Mouse (Mus musculus): ENCODE results near the gene Mylpf. TPM values are rescaled to one million over a fixed set of nuclear protein-coding genes. Genes with fewer than 3 reads are reported as not detected.
A peak's percentile ranks its signal among the peaks of the same experiment; 100 is the strongest.

Mylpf gene
- polyA plus RNA-seq, 1 experiment from 2014 or later, result 0.47 TPM

DNA sequence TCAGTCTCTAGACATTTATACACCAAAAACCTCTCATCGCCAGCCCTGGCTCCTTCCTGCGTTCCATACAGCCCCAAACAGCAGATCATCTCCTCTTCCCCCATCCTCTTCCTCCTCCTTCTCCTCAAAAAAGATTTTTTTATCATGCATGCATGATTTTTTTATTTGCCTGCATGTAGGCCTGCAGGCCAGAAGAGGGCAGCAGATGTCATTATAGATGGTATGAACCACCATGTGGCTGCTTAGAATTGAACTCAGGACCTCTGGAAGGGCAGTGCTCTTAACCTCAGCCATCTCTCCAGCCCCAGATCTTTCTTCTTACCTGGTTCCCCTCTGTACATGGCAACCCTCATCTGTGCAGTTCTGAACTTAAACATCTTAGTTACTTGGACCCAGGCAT is 43.7 kb downstream of the Mylpf start:
- 51% methylated on average over 2 of the region's 2 CpGs for WGBS (ENCODE audit: missing documents)
- Histone ChIP-seq H3K79me2 (ENCODE audit: inconsistent target) (no peaks in the 10 kb centered on the region), H3K36me3 (ENCODE audit: inconsistent target) (no peaks in the 10 kb centered on the region), H3K27ac (no peak overlapping the region), H3K4me3 (ENCODE audit: inconsistent target) (no peak overlapping the region)

- Histone ChIP-seq H3K27ac (no peak overlapping the region), H3K4me3 (ENCODE audit: inconsistent target) (no peak overlapping the region), H3K79me2 (ENCODE audit: inconsistent target) (no peaks in the 10 kb centered on the region), H3K36me3 (ENCODE audit: inconsistent target) (no peaks in the 10 kb centered on the region)
- WGBS (ENCODE audit: missing documents), result 80% methylated on average over 6 of the region's 6 CpGs
These were observed 44.7 kb downstream of the Mylpf start for GRCm38 (mm10) chr7:127253341-127253740.

DNA sequence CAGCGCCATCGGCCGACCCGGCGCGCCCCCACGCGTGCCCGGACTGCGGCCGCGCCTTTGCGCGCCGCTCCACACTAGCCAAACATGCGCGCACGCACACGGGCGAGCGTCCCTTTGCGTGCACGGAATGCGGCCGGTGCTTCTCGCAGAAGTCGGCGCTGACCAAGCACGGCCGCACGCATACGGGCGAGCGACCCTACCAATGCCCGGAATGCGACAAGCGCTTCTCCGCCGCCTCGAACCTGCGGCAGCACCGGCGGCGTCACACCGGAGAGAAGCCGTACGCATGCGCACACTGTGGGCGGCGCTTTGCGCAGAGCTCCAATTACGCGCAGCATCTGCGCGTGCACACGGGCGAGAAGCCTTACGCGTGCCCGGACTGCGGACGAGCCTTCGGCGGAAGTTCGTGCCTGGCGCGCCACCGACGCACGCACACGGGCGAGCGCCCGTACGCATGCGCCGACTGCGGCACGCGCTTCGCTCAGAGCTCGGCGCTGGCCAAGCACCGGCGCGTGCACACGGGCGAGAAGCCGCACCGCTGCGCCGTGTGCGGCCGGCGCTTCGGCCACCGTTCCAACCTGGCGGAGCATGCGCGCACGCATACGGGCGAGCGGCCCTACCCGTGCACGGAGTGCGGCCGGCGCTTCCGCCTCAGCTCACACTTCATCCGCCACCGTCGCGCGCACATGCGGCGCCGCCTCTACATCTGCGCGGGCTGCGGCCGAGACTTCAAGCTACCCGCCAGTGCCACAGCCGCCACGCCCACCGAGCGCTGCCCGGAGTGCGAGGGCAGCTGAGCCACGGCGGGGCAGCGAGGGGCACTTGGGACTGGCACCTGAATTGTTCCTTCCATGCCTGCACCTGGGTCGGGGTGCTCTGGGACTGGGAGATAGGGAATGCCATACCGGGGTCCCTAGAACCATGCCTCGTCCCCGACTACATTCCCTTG is 45.4 kb downstream of the Mylpf start:
- Histone ChIP-seq H3K36me3 (ENCODE audit: inconsistent target) (no peaks in the 10 kb centered on the region), H3K4me3 (ENCODE audit: inconsistent target) (peak overlapping the region; percentile 15; the same call in 1 of the 2 replicates), H3K79me2 (ENCODE audit: inconsistent target) (no peaks in the 10 kb centered on the region), H3K27ac (no peak overlapping the region; the same call in 1 of the 2 replicates)
- WGBS (ENCODE audit: missing documents), result under 1% methylated on average over 115 of the region's 136 CpGs

DNA sequence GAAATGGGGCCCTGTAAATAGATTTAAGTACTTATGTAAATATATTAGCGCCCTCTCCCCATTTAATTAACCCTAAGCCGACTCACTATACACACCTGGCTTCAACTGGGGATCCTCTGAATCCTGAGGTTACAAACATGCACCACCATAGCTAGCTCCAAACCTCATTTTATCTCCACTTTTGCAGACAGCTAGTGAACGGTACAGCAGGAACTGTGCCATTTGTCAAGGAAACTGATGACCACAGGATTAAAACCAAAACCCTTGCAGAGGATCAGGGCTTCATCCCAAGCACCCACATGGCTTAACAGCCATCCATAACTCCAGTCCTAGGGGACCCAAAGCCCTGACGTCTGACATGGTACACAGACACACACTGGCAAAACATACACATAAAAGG is 46.3 kb downstream of the Mylpf start:
- Histone ChIP-seq H3K36me3 (ENCODE audit: inconsistent target) (no peaks in the 10 kb centered on the region), H3K79me2 (ENCODE audit: inconsistent target) (no peaks in the 10 kb centered on the region), H3K4me3 (ENCODE audit: inconsistent target) (no peak overlapping the region), H3K27ac (no peak overlapping the region)
- WGBS (ENCODE audit: missing documents), result 21% methylated on average over 4 of the region's 4 CpGs

DNA sequence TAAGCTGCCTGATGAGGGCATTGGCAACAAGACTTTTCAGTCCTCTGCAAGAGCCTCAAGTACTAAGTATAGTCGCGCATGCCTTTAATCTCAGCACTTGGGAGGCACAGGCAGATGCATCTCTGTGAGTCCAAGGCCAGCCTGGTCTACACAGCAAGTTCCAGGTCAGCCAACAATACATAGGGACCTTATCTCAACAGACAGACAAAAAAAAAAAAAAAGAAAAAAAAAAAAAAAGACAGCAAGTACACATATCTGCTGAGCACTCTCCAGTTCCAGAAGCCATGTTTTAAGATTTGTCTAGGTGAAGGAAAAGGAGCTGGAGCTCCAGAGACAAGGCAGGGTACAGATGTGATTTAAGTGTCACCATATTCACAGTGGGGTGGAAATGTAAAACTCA is 47.3 kb downstream of the Mylpf start:
- no peak overlapping the region for H3K4me3 ChIP-seq (ENCODE audit: inconsistent target)
- 96% methylated on average over 2 of the region's 2 CpGs for WGBS (ENCODE audit: missing documents)
- no peak overlapping the region for H3K27ac ChIP-seq
- H3K36me3 ChIP-seq (ENCODE audit: inconsistent target), result no peaks in the 10 kb centered on the region
- no peaks in the 10 kb centered on the region for H3K79me2 ChIP-seq (ENCODE audit: inconsistent target)

- Histone ChIP-seq H3K4me3 (ENCODE audit: inconsistent target) (no peak overlapping the region), H3K36me3 (ENCODE audit: inconsistent target) (no peaks in the 10 kb centered on the region), H3K79me2 (ENCODE audit: inconsistent target) (no peaks in the 10 kb centered on the region), H3K27ac (peak overlapping the region; percentile 8; the same call in 1 of the 2 replicates)
- 54% methylated on average over 4 of the region's 5 CpGs for WGBS (ENCODE audit: missing documents)
These were observed 47.8 kb downstream of the Mylpf start for GRCm38 (mm10) chr7:127256518-127256917.

- Histone ChIP-seq H3K4me3 (ENCODE audit: inconsistent target) (no peak overlapping the region), H3K79me2 (ENCODE audit: inconsistent target) (no peaks in the 10 kb centered on the region), H3K36me3 (ENCODE audit: inconsistent target) (no peaks in the 10 kb centered on the region), H3K27ac (no peak overlapping the region)
- 82% methylated on average over 8 of the region's 8 CpGs for WGBS (ENCODE audit: missing documents)
These were observed 50.7 kb downstream of the Mylpf start for GRCm38 (mm10) chr7:127259186-127259905.

DNA sequence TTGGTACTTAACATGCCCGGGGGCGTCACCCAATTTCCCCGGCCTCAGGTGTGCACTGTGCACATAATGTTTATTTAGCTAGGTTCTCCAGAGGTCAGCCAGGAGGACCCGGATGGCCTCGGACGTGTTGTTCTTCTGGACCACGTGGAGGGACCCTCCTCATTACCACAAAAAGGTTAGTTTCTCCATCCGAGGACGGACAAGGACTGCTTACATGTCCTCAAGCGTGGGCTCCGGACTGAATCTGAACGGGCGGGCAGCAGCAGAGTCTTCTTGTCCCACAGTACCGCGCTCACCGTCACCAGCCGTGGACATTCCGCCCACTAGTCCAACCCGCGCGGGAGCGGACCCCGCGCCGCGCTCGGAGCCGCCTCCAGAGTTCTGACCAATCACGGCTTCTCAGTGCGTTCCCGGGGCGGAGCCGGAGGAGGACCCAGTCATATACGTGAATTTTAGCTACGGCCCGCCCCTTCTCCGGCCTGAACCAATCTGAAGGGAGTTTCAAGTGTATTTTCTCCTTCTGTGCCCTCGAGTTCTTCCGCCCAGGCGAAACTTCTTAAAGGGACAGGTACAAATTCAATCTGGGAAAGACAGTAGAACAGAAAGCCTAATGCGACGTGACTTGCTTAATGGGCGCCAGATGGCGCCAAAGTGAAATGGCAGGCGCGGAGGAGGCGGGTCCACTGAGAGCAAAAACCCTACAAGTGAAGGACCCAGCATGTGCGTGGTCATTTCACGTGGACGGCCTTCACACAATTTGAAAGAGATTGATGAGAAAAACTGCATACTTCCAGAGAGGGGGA is 51.8 kb downstream of the Mylpf start, which contains the start of gene Dctpp1:
Gene Dctpp1 (minus strand): TSS at position 401 of the 803 bp plus-strand sequence.
- H3K4me3 ChIP-seq (ENCODE audit: inconsistent target), result peak within 1 kb of the TSS; percentile 72
- 1% methylated on average over 50 of the region's 50 CpGs for WGBS (ENCODE audit: missing documents)
- no peaks in the 10 kb centered on the region for H3K79me2 ChIP-seq (ENCODE audit: inconsistent target)
- H3K36me3 ChIP-seq (ENCODE audit: inconsistent target), result no peaks in the 10 kb centered on the region
- 0 out of 2 replicates have a peak within 1 kb of the TSS, but pooled peaks have one; percentile 2 for H3K27ac ChIP-seq

- 93% methylated on average over 10 of the region's 10 CpGs for WGBS (ENCODE audit: missing documents)
These were observed 53.7 kb downstream of the Mylpf start for GRCm38 (mm10) chr7:127262218-127262961.

GRCm38 (mm10) chr7:127263526-127263925 is 54.8 kb downstream of the Mylpf start:
- no peaks in the 10 kb centered on the region for H3K79me2 ChIP-seq (ENCODE audit: inconsistent target)
- H3K4me3 ChIP-seq (ENCODE audit: inconsistent target), result no peak overlapping the region
- WGBS (ENCODE audit: missing documents), result 93% methylated on average over 2 of the region's 3 CpGs
- no peaks in the 10 kb centered on the region for H3K36me3 ChIP-seq (ENCODE audit: inconsistent target)
- H3K27ac ChIP-seq, result no peak overlapping the region

More at GRCm38 (mm10) chr7:127262218-127262961, 53.7 kb downstream of the Mylpf start:
- Histone ChIP-seq H3K4me3 (ENCODE audit: inconsistent target) (no peak overlapping the region), H3K27ac (no peak overlapping the region), H3K36me3 (ENCODE audit: inconsistent target) (no peaks in the 10 kb centered on the region), H3K79me2 (ENCODE audit: inconsistent target) (no peaks in the 10 kb centered on the region)

Other genes starting within 250 kb of the Mylpf start
- 71.8 to 111 TPM (median 94.8 TPM) in 3 replicates for gene Cdipt, start 233.0 kb upstream of the Mylpf start, polyA plus RNA-seq (2018)
- gene Cdiptos, start 232.8 kb upstream of the Mylpf start, polyA plus RNA-seq (2018), result 1.3 to 3.9 TPM (median 1.7 TPM) in 3 replicates
- gene Mvp, start 194.3 kb upstream of the Mylpf start, polyA plus RNA-seq (2018), result 88.1 to 116 TPM (median 99.9 TPM) in 3 replicates
- gene Pagr1b, start 192.4 kb upstream of the Mylpf start, polyA plus RNA-seq (2018), result 1.4 to 5.2 TPM in 2 of 3 replicates, not detected in the other
- gene Pagr1a, start 191.5 kb upstream of the Mylpf start, polyA plus RNA-seq (2018), result 1.1 to 15.9 TPM (median 13.4 TPM) in 3 replicates
- 15.3 to 31.9 TPM (median 18.2 TPM) in 3 replicates for gene Gm42742, start 187.8 kb upstream of the Mylpf start, polyA plus RNA-seq (2018)
- not detected in 3 replicates for gene Prrt2, start 187.7 kb upstream of the Mylpf start, polyA plus RNA-seq (2018)
- gene Maz, start 181.9 kb upstream of the Mylpf start, polyA plus RNA-seq (2018), result 58.9 to 102 TPM (median 70.2 TPM) in 3 replicates
- gene Kif22, start 166.4 kb upstream of the Mylpf start, polyA plus RNA-seq (2018), result 1.8 to 5.1 TPM (median 4.4 TPM) in 3 replicates
- gene Zg16, start 121.6 kb upstream of the Mylpf start, polyA plus RNA-seq (2018), result not detected in 3 replicates
- gene AI467606, start 117.5 kb upstream of the Mylpf start, polyA plus RNA-seq (2018), result 17.5 to 31.4 TPM (median 20.4 TPM) in 3 replicates
- gene Qprt, start 86.7 kb upstream of the Mylpf start, polyA plus RNA-seq (2018), result not detected in 3 replicates
- gene Spn, start 71.1 kb upstream of the Mylpf start, polyA plus RNA-seq (2018), result 1.3 to 3.8 TPM (median 1.5 TPM) in 3 replicates
- 36.2 to 55.7 TPM (median 41.4 TPM) in 3 replicates for gene Cd2bp2, start 12.8 kb upstream of the Mylpf start, polyA plus RNA-seq (2018)
- gene Tbc1d10b, start 422 bp upstream of the Mylpf start, polyA plus RNA-seq (2018), result 32.8 to 44.1 TPM (median 41.7 TPM) in 3 replicates
- gene Zfp553, start 24.2 kb downstream of the Mylpf start, polyA plus RNA-seq (2018), result 5.4 to 7.1 TPM (median 5.6 TPM) in 3 replicates
- 0.75 to 2.4 TPM (median 1.9 TPM) in 3 replicates for gene Sept1, start 24.2 kb downstream of the Mylpf start, polyA plus RNA-seq (2018)
- 2.3 to 8.3 TPM (median 8.1 TPM) in 3 replicates for gene Zfp771, start 35.4 kb downstream of the Mylpf start, polyA plus RNA-seq (2018)
- 15.9 to 45.9 TPM (median 27.1 TPM) in 3 replicates for gene Dctpp1, start 51.8 kb downstream of the Mylpf start, polyA plus RNA-seq (2018)
- 19.7 to 40.4 TPM (median 38.9 TPM) in 3 replicates for gene Sephs2, start 65.2 kb downstream of the Mylpf start, polyA plus RNA-seq (2018)
- 5.5 to 18.7 TPM (median 12.0 TPM) in 3 replicates for gene Itgal, start 87.4 kb downstream of the Mylpf start, polyA plus RNA-seq (2018)
- gene Zfp768, start 136.7 kb downstream of the Mylpf start, polyA plus RNA-seq (2018), result 11.5 to 14.2 TPM (median 12.0 TPM) in 3 replicates
- 4.8 to 5.8 TPM (median 5.6 TPM) in 3 replicates for gene Zfp747, start 167.2 kb downstream of the Mylpf start, polyA plus RNA-seq (2018)
- gene 9130019O22Rik, start 178.3 kb downstream of the Mylpf start, polyA plus RNA-seq (2018), result 1.7 to 2.8 TPM (median 2.4 TPM) in 3 replicates
- 1.3 to 3.1 TPM (median 1.6 TPM) in 3 replicates for gene E430018J23Rik, start 184.7 kb downstream of the Mylpf start, polyA plus RNA-seq (2018)
- 6.0 to 7.4 TPM (median 6.2 TPM) in 3 replicates for gene Zfp764, start 197.9 kb downstream of the Mylpf start, polyA plus RNA-seq (2018)
- gene Zfp688, start 213.2 kb downstream of the Mylpf start, polyA plus RNA-seq (2018), result 5.1 to 17.4 TPM (median 8.9 TPM) in 3 replicates
- gene Zfp689, start 240.3 kb downstream of the Mylpf start, polyA plus RNA-seq (2018), result 1.0 to 1.9 TPM (median 1.0 TPM) in 3 replicates

Measured in macrophage (primary cell).